Mouse (Mus musculus) intestine, embryonic 14.5 days (tissue): Measurements from ENCODE around the gene Dnaja1. TPM values are rescaled to one million over a fixed set of nuclear protein-coding genes. Genes with fewer than 3 reads are reported as not detected.

ENCODE experiments used
- ATAC-seq: fragments of 200-750 bp; cut with Nextera tagmentation; replicated peaks from 2 replicates; pipeline ENCODE4 v1.8.0; 2017; ENCODE audit warnings: low read depth, moderate number of reproducible peaks, moderate TSS enrichment, moderate library complexity; ENCODE audit not compliant: low FRiP score, low TSS enrichment
- DNase-seq: peaks from one replicate; pipeline ENCODE4 v3.0.0-alpha.2; 2018; ENCODE audit warnings: low spot score
- H3K27ac ChIP-seq: fragments of 300-500 bp; sonication (generic); 2 replicates; pipeline ENCODE4 v1.5.1; 2014; ENCODE audit warnings: low read depth, mild to moderate bottlenecking, control low read depth
- H3K27me3 ChIP-seq: fragments of 300-500 bp; sonication (generic); replicated peaks from 2 replicates; pipeline ENCODE4 v1.6.1; 2014; ENCODE audit warnings: low read length, control low read depth; ENCODE audit not compliant: control insufficient read depth, insufficient read depth
- H3K36me3 ChIP-seq: fragments of 300-500 bp; sonication (generic); 2 replicates; pipeline ENCODE4 v1.6.1; 2014; ENCODE audit warnings: low read length, control low read depth; ENCODE audit not compliant: control insufficient read depth, insufficient read depth
- H3K4me1 ChIP-seq: fragments of 300-500 bp; sonication (generic); replicated peaks from 2 replicates; pipeline ENCODE4 v1.6.1; 2014; ENCODE audit warnings: low read length, control low read depth, mixed read lengths; ENCODE audit not compliant: control insufficient read depth, insufficient read depth
- H3K4me2 ChIP-seq: fragments of 300-500 bp; sonication (generic); 2 replicates; pipeline ENCODE4 v1.6.1; 2014; ENCODE audit warnings: low read length
- H3K4me3 ChIP-seq: fragments of 300-500 bp; sonication (generic); 2 replicates; pipeline ENCODE4 v1.5.1; 2014; ENCODE audit warnings: low read depth, low read length, control low read depth, mixed read lengths
- H3K9ac ChIP-seq: fragments of 300-500 bp; sonication (generic); 2 replicates; pipeline ENCODE4 v1.6.1; 2014; ENCODE audit warnings: mild to moderate bottlenecking, low read length
- H3K9me3 ChIP-seq: fragments of 300-500 bp; sonication (generic); 2 replicates; pipeline ENCODE4 v1.6.1; 2016; ENCODE audit warnings: low read length, control low read depth; ENCODE audit not compliant: control insufficient read depth
- WGBS: fragments of 180-500 bp; shearing (Covaris S2); extraction: QIAGEN DNeasy Blood & Tissue Kit; methylation state at CpG from one replicate; pipeline ENCODE4 v1.1.7; 2014; 5-methylcytosine and 5-hydroxymethylcytosine counted together
- microRNA counts: library from miRNA; unstranded; fragments of <30 nt; microRNA quantifications from one replicate; lab custom pipeline; 2016
- microRNA-seq: library from miRNA; unstranded; fragments of <30 nt; microRNA quantifications from one replicate; pipeline ENCODE4, GENCODE M21; 2016
- polyA plus RNA-seq: library from polyadenylated mRNA; unstranded; fragments of >200 nt; fragmentation: Nextera tagmentation; extraction: Ambion mirVana; gene quantifications from 2 replicates; pipeline ENCODE4 v1.2.1, GENCODE M21; 2014

Gene Dnaja1
- polyA plus RNA-seq, 1 experiment from 2014 or later, result 338 TPM

DNA sequence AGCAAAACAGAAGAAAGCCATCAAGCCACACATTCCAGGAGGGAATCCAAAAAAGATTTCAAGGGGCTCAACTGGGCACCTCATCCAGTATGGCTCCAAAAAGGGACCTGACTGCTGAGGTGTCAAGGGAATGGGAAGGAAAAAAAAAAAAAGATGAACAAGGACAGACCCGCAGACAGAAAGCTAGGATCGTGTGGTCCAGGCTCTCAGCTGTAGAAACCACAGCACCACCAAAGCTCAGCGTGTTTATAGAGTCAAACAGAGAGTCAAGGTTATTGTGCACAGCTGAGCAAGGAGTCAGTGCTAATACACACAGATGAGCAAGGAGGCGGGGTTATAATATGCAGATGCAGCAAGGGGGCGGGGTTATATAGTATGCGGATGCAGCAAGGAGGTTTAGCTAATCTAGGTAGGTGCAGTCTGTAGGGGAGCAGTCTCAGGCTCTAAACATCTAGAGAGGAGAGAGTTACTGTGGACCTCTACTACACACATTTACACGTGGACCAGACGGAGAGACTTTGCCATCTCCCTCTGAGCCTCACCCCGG, 63.7 kb downstream of the Dnaja1 start:
- DNase-seq (no peak), ATAC-seq (no peak)
- no peak overlapping the region for H3K4me2 ChIP-seq
- 70% methylated on average over 9 of the region's 9 CpGs for WGBS
- no peak overlapping the region for H3K4me3 ChIP-seq
- H3K36me3 ChIP-seq, result no peaks in the 10 kb centered on the region
- H3K27me3 ChIP-seq, result no peaks in the 10 kb centered on the region
- no peak overlapping the region for H3K27ac ChIP-seq
- H3K9ac ChIP-seq, result no peak overlapping the region
- no peaks in the 10 kb centered on the region for H3K9me3 ChIP-seq
- H3K4me1 ChIP-seq, result peaks cover 7% of the 10 kb centered on the region

DNA sequence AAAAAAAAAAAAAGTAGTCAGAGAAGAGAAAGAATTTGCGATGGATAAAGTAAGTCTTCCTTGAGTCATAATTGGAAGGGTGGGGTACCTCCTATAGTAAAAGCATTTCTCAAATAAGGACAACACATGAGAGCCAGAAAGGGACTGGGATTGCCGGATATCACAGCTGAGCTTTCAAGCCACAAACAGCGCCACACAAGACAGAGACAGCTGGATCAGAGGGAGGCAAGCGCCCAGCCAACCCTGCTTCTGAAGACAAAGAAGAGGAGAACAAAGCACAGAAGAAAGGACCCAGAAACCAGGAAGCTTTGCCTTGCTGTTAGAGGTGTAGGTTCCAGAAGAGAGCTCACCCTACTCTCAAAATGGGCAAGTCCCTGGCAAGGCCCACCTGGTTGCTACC, 64.6 kb downstream of the Dnaja1 start:
- H3K9ac ChIP-seq, result no peak overlapping the region
- H3K4me2 ChIP-seq, result no peak overlapping the region
- no peaks in the 10 kb centered on the region for H3K9me3 ChIP-seq
- ATAC-seq, result no peak
- H3K4me1 ChIP-seq, result peaks cover 3% of the 10 kb centered on the region; the same call in 1 of the 2 replicates
- no peaks in the 10 kb centered on the region for H3K36me3 ChIP-seq
- H3K27ac ChIP-seq, result no peak overlapping the region
- WGBS, result 83% methylated on average over 4 of the region's 4 CpGs
- H3K27me3 ChIP-seq, result no peaks in the 10 kb centered on the region
- H3K4me3 ChIP-seq, result no peak overlapping the region
- DNase-seq, result no peak

MicroRNA genes within 50 kb of the gene (microRNA counts, 519-probe panel; counts per million panel counts)
- microRNA mmu-miR-207 (lab: Ali Mortazavi, UCI), result not detected

Small RNAs within 50 kb of the gene (microRNA-seq; reads per million reads assigned to microRNA genes)
- not detected for gene Mir207

Other genes starting within 250 kb of the Dnaja1 start
- 1.7 and 1.8 TPM in 2 replicates for gene Tmem215, start 250.0 kb upstream of the Dnaja1 start, polyA plus RNA-seq
- 24.3 and 27.3 TPM in 2 replicates for gene Aptx, start 19.0 kb upstream of the Dnaja1 start, polyA plus RNA-seq
- 155 and 169 TPM in 2 replicates for gene Smu1, start 35.8 kb downstream of the Dnaja1 start, polyA plus RNA-seq
- gene B4galt1, start 131.9 kb downstream of the Dnaja1 start, polyA plus RNA-seq, result 36.7 and 37.9 TPM in 2 replicates
- 33.9 and 76.7 TPM in 2 replicates for gene Spink4, start 197.9 kb downstream of the Dnaja1 start, polyA plus RNA-seq
- gene Bag1, start 226.1 kb downstream of the Dnaja1 start, polyA plus RNA-seq, result 195 and 197 TPM in 2 replicates
- 82.1 and 85.8 TPM in 2 replicates for gene Chmp5, start 226.3 kb downstream of the Dnaja1 start, polyA plus RNA-seq
- 94.7 and 102 TPM in 2 replicates for gene Nfx1, start 248.8 kb downstream of the Dnaja1 start, polyA plus RNA-seq